Mouse (Mus musculus) lung, embryonic 14.5 days (tissue): Measurements from ENCODE around the gene Cdc45. TPM values are rescaled to one million over a fixed set of nuclear protein-coding genes. Genes with fewer than 3 reads are reported as not detected.
"Not testable (repeated sequence)": the region's sequence is repeated elsewhere in the genome, so short reads cannot be mapped to it uniquely, and the experiment has no call there.

Experiments used
- ATAC-seq: fragments of 200-750 bp; cut with Nextera tagmentation; 2 replicates; pipeline ENCODE4 v1.8.0; 2017; ENCODE audit warnings: mild to moderate bottlenecking, moderate TSS enrichment, moderate library complexity; ENCODE audit not compliant: insufficient read depth
- DNase-seq: peaks from one replicate; pipeline ENCODE4 v3.0.0-alpha.2; 2015
- H3K27ac ChIP-seq: fragments of 300-500 bp; sonication (generic); 2 replicates; pipeline ENCODE4 v1.5.1; 2014; ENCODE audit warnings: low read depth, mild to moderate bottlenecking, moderate library complexity
- H3K27me3 ChIP-seq: fragments of 300-500 bp; sonication (generic); 2 replicates; pipeline ENCODE4 v1.6.1; 2014; ENCODE audit warnings: low read length, control low read depth; ENCODE audit not compliant: insufficient read depth
- H3K36me3 ChIP-seq: fragments of 300-500 bp; sonication (generic); 2 replicates; pipeline ENCODE4 v1.6.1; 2014; ENCODE audit warnings: control low read depth; ENCODE audit not compliant: insufficient read depth
- H3K4me1 ChIP-seq: fragments of 300-500 bp; sonication (generic); 2 replicates; pipeline ENCODE4 v1.6.1; 2014; ENCODE audit warnings: antibody characterized with exemption, control low read depth; ENCODE audit not compliant: insufficient read depth
- H3K4me2 ChIP-seq: fragments of 300-500 bp; sonication (generic); 2 replicates; pipeline ENCODE4 v1.6.1; 2014; ENCODE audit warnings: mild to moderate bottlenecking
- H3K4me3 ChIP-seq: fragments of 300-500 bp; sonication (generic); 2 replicates; pipeline ENCODE4 v1.5.1; 2014; ENCODE audit warnings: low read depth, low read length
- H3K9ac ChIP-seq: fragments of 300-500 bp; sonication (generic); 2 replicates; pipeline ENCODE4 v1.6.1; 2014
- H3K9me3 ChIP-seq: fragments of 300-500 bp; sonication (generic); 2 replicates; pipeline ENCODE4 v1.6.1; 2016; ENCODE audit warnings: low read depth, low read length, control low read depth
- CTCF ChIP-seq: IDR thresholded peaks from 2 replicates; pipeline ENCODE4 v1.5.1; 2016; ENCODE audit warnings: antibody characterized with exemption, low read depth
- WGBS: fragments of 180-500 bp; shearing (Covaris S2); extraction: QIAGEN DNeasy Blood & Tissue Kit; methylation state at CpG from one replicate; pipeline ENCODE4 v1.1.7; 2014; 5-methylcytosine and 5-hydroxymethylcytosine counted together
- polyA plus RNA-seq: library from polyadenylated mRNA; unstranded; fragments of >200 nt; fragmentation: Nextera tagmentation; extraction: Ambion mirVana; gene quantifications from 2 replicates; pipeline ENCODE4 v1.2.1, GENCODE M21; 2014

Gene Cdc45
- 64.0 and 67.3 TPM in 2 replicates for polyA plus RNA-seq

DNA sequence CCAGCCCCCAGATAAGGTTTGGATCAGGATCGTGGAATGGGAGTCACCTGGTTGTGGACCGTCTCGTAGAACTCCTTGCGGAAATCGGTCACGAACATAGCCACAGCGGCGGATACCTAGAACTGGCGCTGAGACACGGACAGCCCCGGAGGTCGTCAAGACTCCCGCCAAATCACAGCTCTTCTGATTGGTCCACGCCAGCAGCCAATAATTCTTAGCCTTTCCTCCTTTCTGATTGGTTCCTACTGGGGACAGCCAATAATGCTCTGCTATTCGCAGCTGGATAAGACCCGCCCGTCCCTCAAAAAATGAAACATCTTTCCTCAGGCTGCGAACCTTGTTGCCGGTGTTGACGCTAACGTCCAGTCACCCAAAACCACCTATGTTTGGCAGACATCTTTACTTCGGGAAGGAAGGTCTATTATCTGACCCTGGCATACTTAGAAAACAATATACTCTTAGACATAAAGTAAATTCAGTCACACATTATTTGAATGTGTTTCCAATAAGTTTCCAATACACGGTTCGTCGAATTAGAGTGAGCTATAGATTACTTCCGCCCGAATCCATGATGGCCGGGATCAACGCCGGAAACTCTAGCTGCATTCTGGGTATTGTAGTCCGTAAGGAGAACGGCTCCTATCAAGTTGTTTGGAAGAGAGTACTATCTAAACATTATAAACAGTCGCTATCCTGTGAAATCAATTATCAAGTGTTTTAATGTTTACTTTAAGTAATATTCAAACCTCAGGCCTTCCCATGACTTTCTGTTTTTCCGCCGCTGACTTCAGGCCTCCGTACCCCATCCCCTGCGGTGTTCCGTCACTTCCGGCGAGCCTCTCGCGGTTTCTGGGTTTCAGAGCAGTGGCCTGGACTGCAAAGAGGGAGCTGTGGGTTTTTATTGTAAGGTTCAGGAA, at the start of gene Cdc45, which contains the start of gene Ufd1:
Gene Cdc45, minus strand, starts transcription at position 520 of the 917 bp plus-strand sequence.
Gene Ufd1, plus strand, starts transcription at position 312 of the 917 bp plus-strand sequence.
- Histone ChIP-seq H3K27me3 (no peaks in the 10 kb centered on the region), H3K9ac (peak within 1 kb of the TSS; percentile 89), H3K4me2 (peak within 1 kb of the TSS; percentile 85), H3K4me3 (peak within 1 kb of the TSS; percentile 84), H3K9me3 (no peaks in the 10 kb centered on the region), H3K36me3 (peaks cover 53% of the 10 kb centered on the region), H3K4me1 (no peaks in the 10 kb centered on the region), H3K27ac (peak within 1 kb of the TSS; percentile 84)
- DNase-seq (peak; percentile 97), ATAC-seq (peak; percentile 97)
- no peak for TF ChIP-seq CTCF
- under 1% methylated on average over 42 of the region's 42 CpGs for WGBS

DNA sequence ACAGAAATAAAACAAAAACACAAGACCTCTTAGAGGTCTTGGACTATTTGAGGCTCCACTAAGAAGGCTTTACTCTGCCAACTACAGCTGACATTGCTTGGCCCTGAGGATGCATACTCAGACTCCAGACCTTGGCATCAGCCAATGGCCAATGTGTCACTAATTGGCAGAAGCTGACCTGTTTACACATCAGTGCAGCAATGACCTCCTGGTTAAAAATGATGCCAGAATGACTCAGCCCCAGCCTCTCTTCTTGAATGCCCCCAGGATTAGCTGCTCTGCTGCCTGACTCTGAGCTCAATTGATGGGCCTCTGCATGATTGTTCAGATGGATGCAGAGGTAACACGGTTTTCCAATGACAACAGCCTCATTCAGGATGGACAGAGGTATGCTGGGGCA, 48.4 kb upstream of the Cdc45 start:
- no peak for TF ChIP-seq CTCF
- no peak for ATAC-seq
- no peak for DNase-seq

DNA sequence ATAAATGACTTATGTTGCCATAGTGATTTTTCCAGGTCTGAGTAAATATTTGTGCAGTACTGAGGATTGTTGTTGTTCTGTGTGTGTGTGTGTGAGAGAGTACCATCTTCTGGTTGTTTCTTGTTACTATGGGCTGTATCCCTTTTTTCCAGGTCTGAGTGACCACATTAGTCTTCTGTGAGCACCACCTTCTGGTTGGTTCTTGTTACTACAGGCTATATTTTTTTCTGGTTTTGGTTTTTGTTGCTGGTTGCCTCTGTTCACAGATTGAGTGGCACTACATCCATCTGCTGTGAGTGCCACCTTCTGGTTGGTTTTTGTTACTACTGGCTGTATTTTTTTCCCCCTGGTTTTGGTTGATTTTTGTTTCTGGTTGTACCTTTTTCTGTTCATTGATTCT, 46.8 kb upstream of the Cdc45 start:
- H3K9me3 ChIP-seq: no peaks in the 10 kb centered on the region
- peak; percentile 68 for DNase-seq
- no peak overlapping the region for H3K9ac ChIP-seq
- H3K27me3 ChIP-seq: no peaks in the 10 kb centered on the region
- H3K4me2 ChIP-seq: no peak overlapping the region
- no peaks in the 10 kb centered on the region for H3K4me1 ChIP-seq
- no peak for ATAC-seq
- no peak overlapping the region for H3K27ac ChIP-seq
- H3K4me3 ChIP-seq: no peak overlapping the region
- peak; percentile 60 for TF ChIP-seq CTCF
- H3K36me3 ChIP-seq: no peaks in the 10 kb centered on the region

More for the DNA sequence above, 48.4 kb upstream of the Cdc45 start:
- no peak overlapping the region for H3K9ac ChIP-seq
- no peak overlapping the region for H3K27ac ChIP-seq
- no peaks in the 10 kb centered on the region for H3K9me3 ChIP-seq
- H3K4me3 ChIP-seq: no peak overlapping the region
- no peaks in the 10 kb centered on the region for H3K4me1 ChIP-seq
- 67% methylated on average over 1 of the region's 1 CpGs for WGBS
- no peaks in the 10 kb centered on the region for H3K36me3 ChIP-seq
- no peaks in the 10 kb centered on the region for H3K27me3 ChIP-seq
- no peak overlapping the region for H3K4me2 ChIP-seq

DNA sequence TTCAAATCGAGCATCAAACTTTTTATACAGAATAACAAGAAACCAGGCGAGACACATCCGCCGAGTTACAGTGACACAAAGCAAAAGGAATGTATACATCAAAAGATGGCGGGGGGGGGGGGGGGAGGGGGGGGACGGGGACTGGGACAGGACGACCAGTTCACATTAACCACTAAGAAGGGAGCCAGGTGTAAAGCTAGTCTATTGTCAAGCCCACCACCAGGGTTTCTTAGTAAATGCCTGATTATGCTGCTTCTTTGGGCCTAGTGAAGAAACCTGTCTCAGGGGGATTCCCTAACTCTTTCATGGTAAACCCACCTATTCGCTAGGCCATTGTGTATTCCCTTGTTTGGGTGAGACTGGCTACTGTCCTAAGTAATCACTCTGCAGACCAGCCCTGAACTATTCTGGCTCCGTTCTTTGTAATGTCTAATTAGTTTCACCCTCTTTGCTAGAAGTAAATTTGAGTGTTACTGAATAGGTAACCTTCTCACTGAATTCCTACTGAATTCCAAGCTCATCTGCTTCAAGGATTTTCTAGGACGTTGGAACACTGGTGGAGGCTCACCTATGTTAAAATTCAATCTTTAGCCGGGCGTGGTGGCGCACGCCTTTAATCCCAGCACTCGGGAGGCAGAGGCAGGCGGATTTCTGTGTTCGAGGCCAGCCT, 37.9 kb upstream of the Cdc45 start:
- H3K36me3 ChIP-seq, ATAC-seq, H3K9ac ChIP-seq, H3K4me2 ChIP-seq, DNase-seq, H3K9me3 ChIP-seq, H3K4me1 ChIP-seq, H3K27me3 ChIP-seq, H3K4me3 ChIP-seq, H3K27ac ChIP-seq: not testable (repeated sequence)
- WGBS: 83% methylated on average over 17 of the region's 17 CpGs

DNA sequence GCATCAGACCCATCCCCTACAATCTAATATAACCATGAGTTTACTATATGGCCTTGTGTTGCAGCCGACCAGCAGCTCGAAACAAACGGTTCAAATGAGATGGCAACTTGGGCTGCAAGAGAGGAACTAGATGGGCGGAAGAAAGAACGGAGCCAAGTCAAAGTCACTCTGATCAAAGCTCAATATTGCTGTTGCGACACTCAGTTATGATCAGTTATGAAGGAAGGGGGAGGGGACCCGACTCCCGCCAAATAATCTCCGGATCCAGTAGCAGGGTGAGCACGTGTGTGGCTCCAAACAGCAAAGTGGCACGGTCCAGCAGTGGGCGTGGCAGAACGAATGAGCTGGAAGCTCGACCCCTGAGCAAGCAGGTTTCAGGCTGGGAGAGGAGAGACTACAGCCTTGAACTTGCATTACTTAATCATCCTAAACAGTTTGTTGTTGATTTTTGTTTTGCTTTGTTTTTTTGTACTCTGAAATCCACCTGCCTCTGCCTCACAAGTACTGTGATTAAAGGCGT, 34.6 kb upstream of the Cdc45 start:
- H3K9ac ChIP-seq: no peak overlapping the region
- no peaks in the 10 kb centered on the region for H3K4me1 ChIP-seq
- no peak overlapping the region for H3K27ac ChIP-seq
- H3K4me2 ChIP-seq: no peak overlapping the region
- no peak for TF ChIP-seq CTCF
- H3K27me3 ChIP-seq: no peaks in the 10 kb centered on the region
- H3K36me3 ChIP-seq: no peaks in the 10 kb centered on the region
- ATAC-seq (no peak), DNase-seq (no peak)
- 85% methylated on average over 15 of the region's 15 CpGs for WGBS
- H3K9me3 ChIP-seq: no peaks in the 10 kb centered on the region
- H3K4me3 ChIP-seq: no peak overlapping the region

DNA sequence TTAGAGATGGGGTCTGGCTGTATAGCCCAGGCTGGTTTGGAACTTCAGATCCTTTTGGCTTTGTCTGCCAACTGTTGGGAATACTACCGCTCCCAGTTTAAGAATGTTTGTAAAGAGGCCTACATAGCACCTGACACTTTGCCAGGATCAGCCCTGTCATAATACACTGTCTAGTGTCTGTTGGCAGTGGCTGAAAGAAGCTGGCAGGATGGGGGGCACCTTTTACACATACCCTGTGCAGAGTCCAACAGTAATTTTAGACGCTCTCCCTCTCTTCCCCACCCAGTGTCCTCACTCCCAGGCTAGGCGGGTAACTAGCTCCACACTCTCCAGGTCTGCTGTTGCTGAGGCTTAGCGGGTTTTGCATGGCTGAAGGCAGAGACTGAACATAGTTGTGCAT, 26.6 kb upstream of the Cdc45 start:
- DNase-seq (no peak), ATAC-seq (no peak)
- Histone ChIP-seq H3K4me2 (no peak overlapping the region), H3K27me3 (no peaks in the 10 kb centered on the region), H3K4me1 (no peaks in the 10 kb centered on the region), H3K27ac (no peak overlapping the region), H3K9me3 (no peaks in the 10 kb centered on the region), H3K4me3 (no peak overlapping the region), H3K9ac (no peak overlapping the region), H3K36me3 (peaks cover 20% of the 10 kb centered on the region)
- WGBS: 92% methylated on average over 4 of the region's 4 CpGs
- no peak for TF ChIP-seq CTCF
